Mouse (Mus musculus) spleen, adult 2 months (tissue): ENCODE measurements around the gene Sergef.

Experiments
- CTCF ChIP-seq: fragments of 200-500 bp; IDR thresholded peaks from 2 replicates; pipeline ENCODE4 v1.5.1; 2011; ENCODE audit warnings: mild to moderate bottlenecking, inconsistent platforms; ENCODE audit not compliant: insufficient read depth, insufficient read length, insufficient replicate concordance; ENCODE audit errors: extremely low read depth
- POLR2A ChIP-seq: fragments of 200-500 bp; IDR thresholded peaks from 2 replicates; pipeline ENCODE4 v1.6.1; 2011; ENCODE audit warnings: low read depth, low read length, inconsistent platforms

DNA sequence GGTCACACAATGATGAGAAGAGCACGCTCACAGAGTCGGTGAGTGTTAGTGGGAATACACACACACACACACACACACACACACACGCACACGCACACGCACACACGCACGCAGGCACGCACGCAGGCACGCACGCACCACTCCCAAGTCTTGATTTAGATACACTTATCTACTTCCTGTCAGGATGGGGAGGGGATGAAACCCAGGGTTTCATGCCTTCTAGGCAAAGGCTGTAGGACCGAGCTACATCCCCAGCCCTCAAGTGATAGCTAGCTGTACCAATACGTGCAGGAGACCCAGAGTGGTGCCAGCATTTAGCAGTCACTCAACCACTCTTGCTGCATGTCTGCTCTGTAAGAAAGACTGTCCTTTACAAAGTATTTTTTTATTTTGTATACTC lies 137.0 kb downstream of the Sergef start:
- TF ChIP-seq POLR2A (no peak), CTCF (no peak)
